In genomic region chr10:22391616-22392015, GRCm38 (mm10) we compare ENCODE assay signal across 13 mouse cellular contexts. TPM values are rescaled to one million over a fixed set of nuclear protein-coding genes. Genes with fewer than 3 reads are reported as not detected.
"Had no signal": no experiment of that assay in that cellular context is flagged by ENCODE, and none has a peak within 500 bp of the region (broad histone marks: within the 10 kb centered on the region; RNA-seq: fewer than 3 reads in every experiment).

No protein-coding gene starts in this region.

RNA-seq across cellular contexts. Expression of gene Raet1d, which starts 31.3 kb away (rescaled TPM):
- total RNA-seq: heart, postnatal 36 days; hematopoietic stem cell, adult 5-6 weeks; layer of hippocampus, adult 18-20 months; layer of hippocampus, adult 2 months; layer of hippocampus, adult 8-10 months; layer of hippocampus, postnatal 10 days; layer of hippocampus, postnatal 14 days; layer of hippocampus, postnatal 25 days; layer of hippocampus, postnatal 36 days; left cerebral cortex, adult 18-20 months; left cerebral cortex, adult 2 months had no signal
- polyA plus RNA-seq: inflammation-experienced regulatory T-cells, adult 6 months; kidney, adult 2 months had no signal
